Mouse (Mus musculus): ENCODE data around the gene Apeh. TPM values are rescaled to one million over a fixed set of nuclear protein-coding genes. Genes with fewer than 3 reads are reported as not detected.

Gene Apeh
- total and polyA plus RNA-seq, 2 experiments from 2014 or later = 38.3 to 45.1 TPM

- Histone ChIP-seq H3K9me3 (ENCODE audit: low read length) (no peaks in the 10 kb centered on the region), H3K9ac (replicated peaks; ENCODE audit: low read length, poor library complexity, severe bottlenecking) (no peak overlapping the region), H3K4me1 (ENCODE audit: insufficient read depth, low read length) (no peaks in the 10 kb centered on the region), H3K4me3 (ENCODE audit: low read depth, low read length) (no peak overlapping the region), H3K27me3 (ENCODE audit: insufficient read depth, low read length) (no peaks in the 10 kb centered on the region), H3K27ac (ENCODE audit: low read depth, low read length) (no peak overlapping the region), H3K36me3 (ENCODE audit: insufficient read depth, low read length) (peaks cover 40% of the 10 kb centered on the region), H3K4me2 (ENCODE audit: low read depth, low read length, poor library complexity, severe bottlenecking) (no peak overlapping the region)
- ATAC-seq (ENCODE audit: low FRiP score) (no peak), DNase-seq (ENCODE audit: low spot score) (no peak)
- no peak for TF ChIP-seq CTCF (IDR thresholded peaks at IDR 0.05)
- WGBS = 93% methylated on average over 7 of the region's 7 CpGs
Observed at GRCm38 (mm10) chr9:108069529-108069928, 24.9 kb downstream of the Apeh start.

- 90% methylated on average over 9 of the region's 9 CpGs for WGBS
- TF ChIP-seq CTCF (IDR thresholded peaks at IDR 0.05) = no peak
Observed at GRCm38 (mm10) chr9:108069007-108069406, 25.4 kb downstream of the Apeh start.

GRCm38 (mm10) chr9:108067900-108068299 lies 26.5 kb downstream of the Apeh start:
- peak; percentile 97 for TF ChIP-seq CTCF (IDR thresholded peaks at IDR 0.05)
- H3K27ac ChIP-seq (ENCODE audit: low read depth, low read length) = no peak overlapping the region
- WGBS = 17% methylated on average over 8 of the region's 8 CpGs
- ATAC-seq (ENCODE audit: low FRiP score) (peak; percentile 11; the same call in 1 of the 2 replicates), DNase-seq (ENCODE audit: low spot score) (peak; percentile 82)
- H3K4me2 ChIP-seq (ENCODE audit: low read depth, low read length, poor library complexity, severe bottlenecking) = no peak overlapping the region
- no peak overlapping the region for H3K9ac ChIP-seq (replicated peaks; ENCODE audit: low read length, poor library complexity, severe bottlenecking)
- H3K36me3 ChIP-seq (ENCODE audit: insufficient read depth, low read length) = peaks cover 56% of the 10 kb centered on the region
- no peak overlapping the region for H3K4me3 ChIP-seq (ENCODE audit: low read depth, low read length)
- H3K4me1 ChIP-seq (ENCODE audit: insufficient read depth, low read length) = no peaks in the 10 kb centered on the region
- H3K9me3 ChIP-seq (ENCODE audit: low read length) = no peaks in the 10 kb centered on the region
- no peaks in the 10 kb centered on the region for H3K27me3 ChIP-seq (ENCODE audit: insufficient read depth, low read length)

More at GRCm38 (mm10) chr9:108069007-108069406, 25.4 kb downstream of the Apeh start:
- Histone ChIP-seq H3K9ac (replicated peaks; ENCODE audit: low read length, poor library complexity, severe bottlenecking) (no peak overlapping the region), H3K4me3 (ENCODE audit: low read depth, low read length) (no peak overlapping the region), H3K27ac (ENCODE audit: low read depth, low read length) (no peak overlapping the region), H3K9me3 (ENCODE audit: low read length) (no peaks in the 10 kb centered on the region), H3K4me2 (ENCODE audit: low read depth, low read length, poor library complexity, severe bottlenecking) (no peak overlapping the region), H3K36me3 (ENCODE audit: insufficient read depth, low read length) (peaks cover 45% of the 10 kb centered on the region), H3K4me1 (ENCODE audit: insufficient read depth, low read length) (no peaks in the 10 kb centered on the region), H3K27me3 (ENCODE audit: insufficient read depth, low read length) (no peaks in the 10 kb centered on the region)
- ATAC-seq (ENCODE audit: low FRiP score) (no peak), DNase-seq (ENCODE audit: low spot score) (no peak)

GRCm38 (mm10) chr9:108067199-108067598 lies 27.2 kb downstream of the Apeh start:
- no peaks in the 10 kb centered on the region for H3K9me3 ChIP-seq (ENCODE audit: low read length)
- H3K9ac ChIP-seq (replicated peaks; ENCODE audit: low read length, poor library complexity, severe bottlenecking) = no peak overlapping the region
- DNase-seq (ENCODE audit: low spot score) (no peak), ATAC-seq (ENCODE audit: low FRiP score) (no peak)
- no peak for TF ChIP-seq CTCF (IDR thresholded peaks at IDR 0.05)
- no peaks in the 10 kb centered on the region for H3K27me3 ChIP-seq (ENCODE audit: insufficient read depth, low read length)
- no peak overlapping the region for H3K4me3 ChIP-seq (ENCODE audit: low read depth, low read length)
- peaks cover 63% of the 10 kb centered on the region for H3K36me3 ChIP-seq (ENCODE audit: insufficient read depth, low read length)
- H3K27ac ChIP-seq (ENCODE audit: low read depth, low read length) = no peak overlapping the region
- 80% methylated on average over 7 of the region's 7 CpGs for WGBS
- no peak overlapping the region for H3K4me2 ChIP-seq (ENCODE audit: low read depth, low read length, poor library complexity, severe bottlenecking)
- no peaks in the 10 kb centered on the region for H3K4me1 ChIP-seq (ENCODE audit: insufficient read depth, low read length)

- no peaks in the 10 kb centered on the region for H3K4me1 ChIP-seq (ENCODE audit: insufficient read depth, low read length)
- WGBS = 36% methylated on average over 5 of the region's 5 CpGs
- H3K27ac ChIP-seq (ENCODE audit: low read depth, low read length) = no peak overlapping the region
- no peaks in the 10 kb centered on the region for H3K9me3 ChIP-seq (ENCODE audit: low read length)
- H3K27me3 ChIP-seq (ENCODE audit: insufficient read depth, low read length) = no peaks in the 10 kb centered on the region
- DNase-seq (ENCODE audit: low spot score) = peak; percentile 68
- peak; percentile 80 for TF ChIP-seq CTCF (IDR thresholded peaks at IDR 0.05)
- H3K4me2 ChIP-seq (ENCODE audit: low read depth, low read length, poor library complexity, severe bottlenecking) = no peak overlapping the region
- no peak overlapping the region for H3K9ac ChIP-seq (replicated peaks; ENCODE audit: low read length, poor library complexity, severe bottlenecking)
- no peak overlapping the region for H3K4me3 ChIP-seq (ENCODE audit: low read depth, low read length)
- peaks cover 61% of the 10 kb centered on the region for H3K36me3 ChIP-seq (ENCODE audit: insufficient read depth, low read length)
- ATAC-seq (ENCODE audit: low FRiP score) = peak; percentile 70; the same call in 1 of the 2 replicates
Observed at GRCm38 (mm10) chr9:108065491-108066011, 28.9 kb downstream of the Apeh start.

GRCm38 (mm10) chr9:108063361-108063760 lies 31.0 kb downstream of the Apeh start:
- DNase-seq (ENCODE audit: low spot score) (no peak), ATAC-seq (ENCODE audit: low FRiP score) (no peak)
- Histone ChIP-seq H3K27me3 (ENCODE audit: insufficient read depth, low read length) (no peaks in the 10 kb centered on the region), H3K9me3 (ENCODE audit: low read length) (no peaks in the 10 kb centered on the region), H3K4me1 (ENCODE audit: insufficient read depth, low read length) (no peaks in the 10 kb centered on the region), H3K4me3 (ENCODE audit: low read depth, low read length) (no peak overlapping the region), H3K9ac (replicated peaks; ENCODE audit: low read length, poor library complexity, severe bottlenecking) (no peak overlapping the region), H3K36me3 (ENCODE audit: insufficient read depth, low read length) (peaks cover 63% of the 10 kb centered on the region), H3K27ac (ENCODE audit: low read depth, low read length) (no peak overlapping the region), H3K4me2 (ENCODE audit: low read depth, low read length, poor library complexity, severe bottlenecking) (no peak overlapping the region)
- no peak for TF ChIP-seq CTCF (IDR thresholded peaks at IDR 0.05)
- 94% methylated on average over 12 of the region's 12 CpGs for WGBS

Measured in midbrain, postnatal 0 days (tissue).